Mouse (Mus musculus) cerebellum, adult 2 months (tissue): Measurements from ENCODE around the gene A530084C06Rik. TPM values are rescaled to one million over a fixed set of nuclear protein-coding genes. Genes with fewer than 3 reads are reported as not detected.

ENCODE experiments used
- DNase-seq, 2 experiments: peaks; one replicate each; pipeline ENCODE4 v3.0.0; 2021
- H3K27ac ChIP-seq: fragments of 200-500 bp; 2 replicates; pipeline ENCODE4 v1.5.1; 2012; ENCODE audit warnings: low read length, control low read depth, inconsistent platforms; ENCODE audit not compliant: insufficient read depth
- H3K27me3 ChIP-seq: fragments of 200-500 bp; 2 replicates; pipeline ENCODE4 v1.6.1; 2012; ENCODE audit warnings: inconsistent platforms, mild to moderate bottlenecking, low read length, moderate library complexity; ENCODE audit not compliant: control insufficient read depth, insufficient read depth
- H3K4me1 ChIP-seq: fragments of 200-500 bp; 2 replicates; pipeline ENCODE4 v1.6.1; 2011; ENCODE audit warnings: low read length; ENCODE audit not compliant: control insufficient read depth, insufficient read depth
- H3K4me3 ChIP-seq: fragments of 200-500 bp; replicated peaks from 2 replicates; pipeline ENCODE3; 2011; ENCODE audit warnings: mild to moderate bottlenecking, low read depth, low read length, control low read depth; ENCODE audit not compliant: insufficient read depth
- CTCF ChIP-seq: fragments of 200-500 bp; IDR thresholded peaks from 2 replicates; pipeline ENCODE4 v1.5.1; 2011; ENCODE audit warnings: low read depth, mild to moderate bottlenecking, control low read depth, low read length, moderate library complexity, borderline replicate concordance; ENCODE audit not compliant: insufficient read depth
- POLR2A ChIP-seq: fragments of 200-500 bp; IDR thresholded peaks from 2 replicates; pipeline ENCODE4 v1.6.1; 2011; ENCODE audit warnings: low read length, control low read depth, borderline replicate concordance; ENCODE audit not compliant: insufficient read depth
- whole genome bisulfite sequencing: fragments of 180-500 bp; shearing (Covaris S2); methylation state at CpG from one replicate; pipeline ENCODE4 v1.1.7; 2018; 5-methylcytosine and 5-hydroxymethylcytosine counted together
- polyA plus RNA-seq: library from polyadenylated mRNA; depleted of rRNA; stranded (reverse); fragments of >200 nt; gene quantifications from 2 replicates; pipeline ENCODE4 v1.2.3, GENCODE M21; 2012; rRNA removed

Gene A530084C06Rik
- polyA plus RNA-seq, 1 experiment, result 0.72 TPM

DNA sequence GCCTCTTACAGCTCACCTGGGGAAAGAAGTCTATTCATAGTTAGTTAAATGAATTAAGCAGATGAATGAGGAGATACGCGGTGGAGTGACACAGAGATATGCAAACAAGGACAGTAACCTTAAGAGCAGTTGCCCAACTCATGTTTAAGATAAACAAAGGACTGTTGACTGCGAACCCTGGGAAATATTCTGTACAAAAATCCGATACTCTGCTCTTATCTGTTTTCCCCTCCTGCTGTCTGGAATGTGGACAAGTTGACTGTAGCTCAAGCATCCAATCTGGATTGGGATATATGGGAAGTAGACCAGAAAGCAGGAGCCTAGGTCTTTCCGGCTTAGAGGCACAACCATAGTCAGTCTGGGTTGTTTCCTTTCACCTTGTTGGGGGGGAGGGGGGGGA, 27.9 kb downstream of the A530084C06Rik start:
- WGBS, result 83% methylated on average over 5 of the region's 5 CpGs
- Histone ChIP-seq H3K27ac (no peak overlapping the region), H3K4me3 (no peak overlapping the region), H3K27me3 (no peaks in the 10 kb centered on the region; the same call in 1 of the 2 replicates), H3K4me1 (no peaks in the 10 kb centered on the region)
- no peak for DNase-seq
- no peak for TF ChIP-seq POLR2A
- TF ChIP-seq CTCF, result no peak

DNA sequence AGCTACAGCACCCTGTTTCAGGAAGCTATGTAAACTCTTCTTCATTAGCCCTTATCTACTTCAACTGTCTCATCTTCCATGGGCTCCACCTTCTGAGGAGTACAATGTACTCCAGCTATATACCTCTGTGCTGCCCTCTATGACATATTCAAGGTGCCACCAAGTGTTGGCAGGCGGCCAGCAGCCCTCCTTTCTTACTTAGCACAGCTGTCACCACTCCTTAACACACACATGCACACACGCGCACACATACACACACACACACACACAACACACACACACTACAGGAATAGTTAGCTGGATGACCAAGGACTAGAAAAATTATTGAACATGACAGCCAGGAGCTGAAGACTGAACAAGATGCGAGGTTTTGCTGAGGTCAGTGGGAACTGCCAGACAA, 34.2 kb downstream of the A530084C06Rik start:
- Histone ChIP-seq H3K27me3 (no peaks in the 10 kb centered on the region), H3K4me1 (no peaks in the 10 kb centered on the region), H3K4me3 (no peak overlapping the region), H3K27ac (no peak overlapping the region)
- TF ChIP-seq POLR2A, result no peak
- TF ChIP-seq CTCF, result no peak
- WGBS, result 60% methylated on average over 4 of the region's 4 CpGs
- DNase-seq, result no peak

GRCm38 (mm10) chr13:31518971-31519370, 40.2 kb downstream of the A530084C06Rik start:
- 98% methylated on average over 9 of the region's 9 CpGs for WGBS

DNA sequence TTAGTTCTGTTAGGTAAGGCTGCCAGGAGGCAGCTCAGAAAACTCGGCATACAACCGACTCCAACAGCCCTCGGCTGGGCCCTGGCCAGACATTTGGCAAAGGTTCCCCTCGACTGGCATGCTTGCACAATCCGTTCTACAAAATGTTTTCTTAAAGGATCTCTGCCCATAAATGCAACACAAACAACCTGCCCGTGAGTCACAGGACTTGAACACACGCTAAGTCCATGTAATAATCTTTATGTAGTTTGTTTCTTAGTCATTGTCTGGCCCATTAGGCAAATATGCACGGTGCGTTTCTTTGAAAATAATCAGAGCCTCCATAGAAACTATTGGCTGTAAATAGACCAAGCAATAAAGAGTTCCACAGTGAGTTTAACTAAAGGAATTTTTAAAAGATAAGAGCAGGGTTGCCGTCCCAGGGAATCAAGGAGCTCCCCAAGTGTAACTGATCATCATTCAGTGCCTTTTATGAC, 40.7 kb downstream of the A530084C06Rik start:
- Histone ChIP-seq H3K4me3 (no peak overlapping the region), H3K4me1 (no peaks in the 10 kb centered on the region), H3K27me3 (no peaks in the 10 kb centered on the region), H3K27ac (no peak overlapping the region)
- peak; percentile 41 to 60 for DNase-seq
- TF ChIP-seq POLR2A (no peak), CTCF (no peak)
- WGBS, result 15% methylated on average over 10 of the region's 10 CpGs

More at GRCm38 (mm10) chr13:31518971-31519370, 40.2 kb downstream of the A530084C06Rik start:
- Histone ChIP-seq H3K4me1 (no peaks in the 10 kb centered on the region), H3K27me3 (no peaks in the 10 kb centered on the region), H3K27ac (no peak overlapping the region), H3K4me3 (no peak overlapping the region)
- DNase-seq, result no peak
- TF ChIP-seq POLR2A (no peak), CTCF (no peak)

DNA sequence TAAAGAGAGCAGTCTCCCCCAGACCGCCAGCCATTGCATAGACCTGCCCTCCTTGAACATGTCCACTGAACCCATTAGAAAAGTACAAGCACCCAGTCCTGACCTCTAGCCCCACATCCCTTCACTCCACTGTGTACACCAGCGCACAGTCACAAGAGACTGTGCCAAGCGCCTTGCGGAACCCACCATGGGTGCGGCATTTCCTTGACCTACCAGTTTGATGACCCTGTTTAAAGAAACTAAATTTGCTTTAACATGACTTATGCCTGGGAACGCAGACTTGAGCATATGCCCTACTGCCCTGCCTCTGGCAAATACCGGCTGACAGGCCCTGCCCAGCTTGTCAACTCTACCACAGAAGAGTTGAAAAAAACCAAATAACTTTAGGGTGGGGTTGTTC, 43.9 kb downstream of the A530084C06Rik start:
- no peak overlapping the region for H3K4me3 ChIP-seq
- no peak overlapping the region for H3K27ac ChIP-seq
- WGBS, result 96% methylated on average over 7 of the region's 7 CpGs
- no peaks in the 10 kb centered on the region for H3K27me3 ChIP-seq
- H3K4me1 ChIP-seq, result no peaks in the 10 kb centered on the region
- no peak for DNase-seq
- no peak for TF ChIP-seq POLR2A
- TF ChIP-seq CTCF, result no peak

DNA sequence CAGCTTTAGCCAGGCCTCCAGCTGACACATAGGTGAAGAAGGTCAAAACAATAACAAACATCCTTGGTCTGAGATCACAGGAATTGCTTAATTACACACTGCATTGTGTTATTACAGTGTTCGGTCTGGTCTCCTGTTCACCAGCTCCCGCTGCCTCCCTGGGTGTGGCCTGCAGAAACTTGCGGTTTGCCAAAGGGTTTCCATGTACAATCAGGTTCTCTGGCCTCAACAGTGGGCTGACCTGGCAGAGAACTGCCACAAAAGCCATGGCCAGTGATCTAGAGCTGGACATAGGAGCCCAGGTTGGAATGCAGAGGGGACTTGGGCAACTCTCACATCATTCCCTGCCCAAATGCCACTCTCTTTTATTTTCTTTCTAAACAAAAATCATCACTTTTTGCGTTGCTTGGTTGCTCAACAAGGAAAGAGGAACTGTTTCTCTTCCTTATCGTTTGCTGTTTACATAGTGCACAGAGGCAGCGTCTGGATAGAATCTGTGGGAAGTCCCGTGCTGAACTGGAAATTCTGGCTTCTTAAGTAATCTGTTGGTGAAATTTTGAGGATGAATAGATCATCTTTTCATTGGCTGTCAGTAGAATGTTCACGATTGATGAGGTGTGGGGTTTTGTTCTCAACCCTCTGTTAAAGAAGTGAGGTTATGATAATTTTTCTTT, 52.5 kb downstream of the A530084C06Rik start:
- H3K27me3 ChIP-seq, result no peaks in the 10 kb centered on the region
- H3K4me3 ChIP-seq, result no peak overlapping the region
- WGBS, result 85% methylated on average over 8 of the region's 8 CpGs
- DNase-seq, result no peak
- no peaks in the 10 kb centered on the region for H3K4me1 ChIP-seq
- no peak for TF ChIP-seq CTCF
- no peak for TF ChIP-seq POLR2A
- H3K27ac ChIP-seq, result no peak overlapping the region

Other genes with a start within 250 kb of the A530084C06Rik start
- gene Foxq1, start 3.2 kb downstream of the A530084C06Rik start, polyA plus RNA-seq, result 3.0 and 3.3 TPM in 2 replicates
- gene Foxf2, start 66.5 kb upstream of the A530084C06Rik start, polyA plus RNA-seq, result 4.3 and 5.3 TPM in 2 replicates
- 1.9 and 2.0 TPM in 2 replicates for gene Foxc1, start 247.3 kb upstream of the A530084C06Rik start, polyA plus RNA-seq